Mouse (Mus musculus) adrenal gland, postnatal 25 days (tissue): ENCODE measurements around the gene Amh. TPM values are rescaled to one million over a fixed set of nuclear protein-coding genes. Genes with fewer than 3 reads are reported as not detected.
A peak's percentile ranks its signal among the peaks of the same experiment; 100 is the strongest.

Experiments
- DNase-seq: peaks from one replicate; pipeline ENCODE4 v3.0.0; 2021; ENCODE audit warnings: mixed read lengths
- total RNA-seq: library from RNA; stranded (reverse); gene quantifications from 2 replicates; pipeline ENCODE4 v1.2.3, GENCODE M21; 2021

Gene Amh
- total RNA-seq, 1 experiment from 2014 or later: 0.79 TPM

DNA sequence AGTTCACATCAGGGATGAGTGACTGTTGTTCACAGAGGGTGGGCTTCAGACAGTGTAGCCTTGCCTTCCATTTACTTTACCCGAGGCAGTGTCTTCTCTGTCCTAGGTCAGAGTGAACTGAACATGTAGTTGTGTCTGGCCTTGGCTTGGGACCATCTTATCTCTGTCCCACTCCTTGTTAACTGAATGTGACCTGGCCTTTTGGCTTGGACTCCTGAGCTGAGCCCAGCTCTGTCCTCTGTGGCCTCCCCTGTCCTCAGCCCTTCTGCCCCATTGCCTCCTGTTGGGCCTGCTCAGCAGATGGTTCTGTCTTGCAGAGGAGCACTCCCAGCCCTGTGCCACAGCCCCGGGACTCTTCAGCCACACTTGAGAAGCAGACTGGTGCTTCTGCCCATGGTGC, 17.5 kb upstream of the Amh start:
- DNase-seq: no peak

DNA sequence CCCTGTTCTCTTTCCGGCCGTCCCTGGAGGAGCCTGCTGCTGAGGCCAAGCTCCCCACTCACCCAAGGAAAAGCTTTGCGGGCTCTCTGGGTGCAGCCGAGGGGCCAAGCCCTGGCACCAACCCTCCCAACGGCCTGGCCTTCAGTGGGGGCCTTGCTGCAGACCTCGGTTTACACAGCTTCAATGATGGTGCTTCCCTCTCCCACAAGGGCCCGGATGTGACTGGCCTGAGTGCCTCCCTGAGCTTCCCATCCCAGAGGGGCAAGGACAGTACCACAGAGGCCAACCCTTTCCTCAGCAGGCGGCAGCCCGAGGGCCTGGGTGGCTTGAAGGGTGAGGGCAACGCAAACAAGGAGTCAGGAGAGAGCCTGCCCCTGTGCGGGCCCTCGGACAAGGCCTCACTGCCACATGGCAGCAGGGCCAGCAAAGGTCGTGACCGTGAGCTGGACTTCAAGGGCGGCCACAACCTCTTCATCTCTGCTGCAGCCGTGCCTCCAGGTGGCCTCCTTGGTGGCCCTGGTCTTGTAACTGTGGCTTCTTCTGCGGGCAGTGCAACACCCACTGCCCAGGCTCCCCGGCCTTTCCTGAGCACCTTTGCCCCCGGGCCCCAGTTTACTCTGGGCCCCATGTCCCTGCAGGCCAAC, 14.2 kb upstream of the Amh start:
- no peak for DNase-seq

DNA sequence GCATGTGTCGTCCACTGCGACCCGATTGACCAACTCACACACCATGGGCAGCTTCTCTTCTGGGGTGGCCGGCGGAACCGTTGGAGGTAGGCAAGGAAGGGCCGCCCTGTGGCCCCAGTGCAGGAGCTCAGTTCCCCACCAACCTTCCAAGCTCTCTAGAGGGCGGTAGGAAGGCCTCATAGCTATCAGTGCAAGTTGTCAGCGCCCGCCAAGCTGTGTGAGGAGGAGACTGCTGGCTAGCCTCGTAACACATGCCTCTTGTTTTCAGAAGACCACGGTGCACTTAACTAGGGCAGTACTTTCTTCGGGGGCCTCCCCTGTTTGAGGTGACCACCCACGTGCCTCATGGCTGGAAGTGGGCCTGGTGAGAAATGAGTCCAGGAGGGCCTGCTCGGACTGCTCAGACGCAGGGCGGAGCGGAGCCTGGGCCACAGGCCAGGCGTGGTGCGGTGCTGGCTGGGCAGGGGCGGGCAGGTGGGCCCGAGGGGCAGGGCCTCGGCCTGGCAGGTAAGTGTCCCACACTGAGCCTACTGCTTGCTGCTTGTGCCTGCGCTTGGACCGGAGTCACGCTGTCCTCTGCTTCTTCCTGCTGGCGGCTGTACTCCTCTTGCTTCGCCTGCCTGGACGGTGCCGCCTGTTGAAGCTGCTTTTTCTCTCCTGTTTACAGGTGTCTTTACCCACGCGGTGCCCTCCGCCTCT, 13.4 kb upstream of the Amh start:
- no peak for DNase-seq

DNA sequence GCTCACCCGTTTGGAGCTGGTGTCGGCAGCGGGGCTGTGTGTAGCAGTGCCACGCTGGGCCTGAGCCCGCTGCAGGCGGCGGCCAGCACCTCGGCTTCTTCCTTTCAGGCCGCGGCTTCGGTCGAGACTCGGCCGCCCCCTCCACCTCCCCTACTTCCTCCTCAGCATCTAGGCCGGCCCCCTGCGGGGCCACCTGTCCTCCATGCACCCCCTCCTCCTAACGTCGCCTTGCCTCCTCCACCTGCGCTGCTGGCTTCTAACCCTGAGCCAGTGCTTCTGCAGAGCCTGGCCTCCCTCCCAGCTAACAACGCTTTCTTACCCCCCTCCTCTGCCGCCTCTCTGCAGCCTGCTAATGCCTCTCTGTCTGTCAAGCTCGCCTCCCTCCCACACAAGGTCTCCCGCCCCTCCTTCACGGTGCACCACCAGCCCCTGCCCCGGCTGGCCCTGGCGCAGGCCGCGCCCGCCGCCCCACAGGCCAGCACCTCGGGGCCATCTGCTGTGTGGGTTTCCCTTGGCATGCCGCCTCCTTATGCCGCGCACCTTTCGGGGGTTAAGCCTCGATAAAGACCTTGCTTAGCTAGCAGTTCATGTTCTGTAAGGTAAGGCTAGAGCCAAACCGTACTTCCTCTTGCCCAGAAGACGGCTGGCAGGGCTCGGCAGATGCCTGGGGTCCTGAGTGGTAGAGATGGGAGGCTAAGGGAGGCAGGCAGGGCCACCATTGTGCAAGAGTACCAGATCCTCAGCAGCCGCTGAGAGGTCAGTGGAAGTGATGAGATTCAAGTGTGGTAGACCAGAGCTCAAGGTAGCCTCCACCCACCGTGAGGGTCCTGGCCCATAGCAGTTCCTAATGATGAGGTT, 12.6 kb upstream of the Amh start:
- no peak for DNase-seq

DNA sequence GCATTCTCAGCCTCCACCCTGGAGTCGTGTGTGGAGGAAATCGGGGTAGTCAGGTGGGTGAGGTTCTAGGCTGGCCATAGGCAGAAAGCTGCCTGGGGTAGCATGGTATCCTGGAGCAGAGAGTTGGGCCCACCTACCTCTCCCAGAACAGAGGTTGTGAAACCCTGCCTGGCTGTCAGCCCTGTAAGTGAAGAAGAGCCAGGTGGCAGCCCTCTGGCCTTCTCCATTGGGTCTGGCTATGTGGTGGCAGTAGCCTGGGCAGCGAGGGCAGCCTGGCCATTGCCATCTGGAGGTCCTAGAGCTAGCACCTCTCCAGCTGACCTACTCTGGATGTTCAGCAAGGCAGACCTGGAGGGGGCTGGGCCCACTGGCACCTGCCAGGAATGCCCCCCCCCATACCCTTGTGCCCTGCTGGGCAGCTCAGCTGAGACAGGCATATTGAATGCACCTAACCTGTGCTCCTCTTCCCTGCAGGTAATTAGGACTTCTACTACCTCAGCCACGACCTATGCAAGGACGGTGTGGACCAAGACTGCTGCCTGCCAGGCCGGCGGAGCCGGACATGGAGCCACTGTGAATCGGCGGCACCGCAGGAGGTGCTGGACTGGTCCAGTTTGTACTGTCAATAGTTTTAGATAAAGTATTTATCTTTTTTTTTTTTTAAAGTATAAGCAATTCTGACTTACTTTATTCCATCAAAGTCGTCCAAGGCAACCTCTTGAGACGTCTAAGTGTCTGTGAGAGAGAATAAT, 11.8 kb upstream of the Amh start:
- DNase-seq: no peak

DNA sequence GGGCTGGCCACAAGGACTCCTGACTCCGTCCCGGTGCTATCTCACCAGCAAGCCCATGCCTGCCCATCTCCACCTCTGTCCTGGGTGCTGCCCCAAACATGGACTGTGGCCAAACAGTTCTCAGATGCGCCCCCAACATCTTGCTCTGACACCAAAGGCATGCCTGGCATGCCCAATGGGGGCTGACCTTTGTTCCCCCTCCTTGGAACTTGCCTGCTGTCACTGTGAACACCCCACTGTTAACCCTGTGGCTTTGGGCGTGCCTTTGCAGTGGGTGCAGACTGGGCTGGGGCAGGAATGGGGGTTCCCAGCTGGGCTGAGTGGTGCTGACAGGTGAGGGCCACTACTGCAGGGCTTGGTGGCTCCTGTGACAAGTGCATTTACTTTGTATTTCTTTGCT, 11.2 kb upstream of the Amh start:
- no peak for DNase-seq

DNA sequence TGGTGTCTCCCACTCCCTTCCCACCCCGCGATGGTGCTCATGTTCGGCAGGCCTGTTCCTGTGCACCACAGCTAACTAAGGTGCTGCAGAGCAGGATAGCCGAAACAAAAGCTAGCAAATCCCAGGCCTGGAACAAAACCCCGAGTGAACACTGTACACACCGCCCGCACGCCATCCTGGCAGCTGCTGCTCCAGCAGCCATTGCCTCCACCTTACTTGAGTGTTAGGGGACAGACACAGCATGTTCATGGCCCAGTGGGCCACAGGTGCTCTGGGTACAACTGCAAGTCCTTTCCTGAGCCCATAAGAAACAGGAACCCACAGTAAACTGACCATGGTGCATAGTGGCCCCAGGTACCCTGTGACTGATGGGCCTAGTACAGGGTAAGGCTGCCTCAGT, 10.3 kb upstream of the Amh start:
- DNase-seq: no peak

DNA sequence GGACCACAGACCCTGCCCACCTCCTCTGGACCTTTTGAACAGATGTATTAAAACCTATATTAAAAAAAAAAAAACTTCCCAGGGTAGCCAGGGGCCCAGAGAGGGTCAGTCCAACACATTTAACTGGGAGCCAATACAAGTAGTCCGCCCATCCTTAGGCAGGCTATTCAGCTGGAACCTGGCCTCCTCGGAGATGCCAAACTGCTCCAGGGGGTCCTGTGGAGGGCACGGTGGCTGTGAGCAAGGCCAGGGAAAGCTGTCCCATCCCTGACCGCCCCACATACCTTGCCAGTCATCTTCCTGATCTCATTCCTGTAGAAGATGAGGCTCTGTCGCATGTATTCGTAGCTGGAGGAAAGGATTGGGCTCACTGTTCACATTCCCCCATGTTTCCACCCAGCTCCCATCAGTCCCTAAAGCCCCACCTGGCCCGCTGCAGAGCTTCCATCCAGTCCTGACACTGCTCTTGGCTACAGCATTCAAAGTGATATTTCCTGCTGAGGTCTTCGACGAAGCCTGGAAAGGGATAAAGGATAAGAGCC, 8.7 kb upstream of the Amh start:
- DNase-seq: no peak

DNA sequence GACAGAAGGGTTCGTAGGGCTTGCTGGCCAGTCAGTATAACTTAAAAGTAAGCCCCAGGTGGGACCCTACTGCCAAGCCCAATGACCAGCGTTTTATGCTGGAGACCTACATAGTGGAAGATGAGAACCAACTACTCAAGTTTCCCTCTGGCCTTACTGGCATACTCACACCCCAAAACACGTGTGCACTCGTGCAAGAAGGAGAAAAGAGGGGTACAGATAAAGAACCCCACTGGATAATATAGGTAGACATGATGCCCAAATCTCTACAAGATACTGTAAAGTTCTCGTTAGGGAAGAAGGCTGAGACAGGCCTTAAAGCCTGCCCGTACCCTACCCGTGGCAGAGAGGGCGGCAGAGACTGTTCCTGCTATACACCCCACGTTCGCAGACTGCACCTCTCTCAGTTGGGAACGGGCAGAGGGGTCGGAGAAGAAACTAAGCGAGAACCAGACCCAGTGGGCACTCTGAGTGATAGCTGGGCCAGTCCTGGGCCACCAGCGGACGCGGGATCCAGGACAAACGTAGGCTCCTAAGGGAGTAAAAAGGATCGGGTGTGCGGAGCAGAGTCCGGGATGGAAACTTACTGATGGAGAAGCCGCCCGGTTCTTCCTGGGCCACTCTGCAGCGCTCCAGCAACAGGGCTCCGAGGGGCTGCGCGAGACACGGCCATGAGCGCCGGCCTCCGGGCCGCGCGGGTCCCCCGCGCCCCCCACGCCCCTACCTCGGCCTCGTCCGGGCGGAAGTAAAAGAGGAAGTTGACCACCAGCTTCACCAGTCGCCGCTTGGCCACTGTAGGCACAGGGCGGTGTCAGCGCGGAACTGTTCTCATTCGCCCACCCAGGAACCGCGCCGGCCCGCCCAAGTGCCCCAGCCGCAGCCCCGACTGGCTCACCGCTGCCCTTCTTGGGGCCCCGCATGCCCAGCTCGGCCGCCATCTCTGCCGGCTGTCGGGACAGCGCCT, 7.6 kb upstream of the Amh start:
- DNase-seq: no peak

DNA sequence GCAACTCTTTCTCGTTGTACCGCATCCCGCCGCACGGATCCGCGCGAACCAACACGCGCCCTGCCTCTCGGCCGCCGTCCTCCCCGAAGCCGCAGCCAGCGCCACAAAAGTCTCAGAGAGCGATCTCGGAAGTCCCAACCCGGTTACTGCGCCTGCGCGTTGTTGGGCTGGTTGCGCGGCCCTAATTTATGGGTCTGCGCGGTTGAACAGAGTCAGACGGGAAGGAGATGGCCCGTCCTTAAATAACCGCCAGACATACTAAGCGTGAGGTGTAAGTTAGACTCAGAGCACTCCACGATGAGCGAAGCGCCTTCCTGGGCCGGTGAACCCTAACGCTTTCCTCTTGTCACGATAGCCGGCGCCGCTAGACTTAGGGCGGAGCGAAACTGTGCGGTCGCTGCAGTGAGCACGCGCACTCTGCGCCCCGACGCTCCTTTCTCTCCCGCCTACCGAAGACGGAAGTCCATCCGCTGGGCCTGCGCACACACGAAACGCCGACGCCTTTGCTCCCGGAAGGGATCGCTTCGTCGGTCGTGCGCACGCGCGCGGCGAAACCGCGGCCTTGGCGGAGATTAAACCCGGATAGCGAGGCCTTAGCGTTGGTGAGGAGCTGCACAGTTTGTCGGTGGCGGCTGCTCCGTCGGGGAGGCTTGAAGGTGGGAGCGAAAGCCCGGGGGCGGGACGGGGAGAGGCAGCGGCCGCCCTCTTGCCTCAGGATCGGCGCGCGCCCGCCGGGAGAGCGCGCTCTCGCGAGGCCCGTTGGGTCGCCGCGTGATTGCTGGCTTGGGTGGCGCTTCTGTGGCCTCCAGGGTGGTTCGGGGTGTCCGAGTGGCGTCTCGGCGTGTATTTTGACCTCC, 6.7 kb upstream of the Amh start, which contains the start of the genes Sf3a2 and Plekhj1:
Gene Sf3a2, plus strand, starts transcription at position 49 of the 857 bp plus-strand sequence.
Gene Plekhj1, minus strand, starts transcription at position 477 of the 857 bp plus-strand sequence.
- DNase-seq: peak; percentile 96

DNA sequence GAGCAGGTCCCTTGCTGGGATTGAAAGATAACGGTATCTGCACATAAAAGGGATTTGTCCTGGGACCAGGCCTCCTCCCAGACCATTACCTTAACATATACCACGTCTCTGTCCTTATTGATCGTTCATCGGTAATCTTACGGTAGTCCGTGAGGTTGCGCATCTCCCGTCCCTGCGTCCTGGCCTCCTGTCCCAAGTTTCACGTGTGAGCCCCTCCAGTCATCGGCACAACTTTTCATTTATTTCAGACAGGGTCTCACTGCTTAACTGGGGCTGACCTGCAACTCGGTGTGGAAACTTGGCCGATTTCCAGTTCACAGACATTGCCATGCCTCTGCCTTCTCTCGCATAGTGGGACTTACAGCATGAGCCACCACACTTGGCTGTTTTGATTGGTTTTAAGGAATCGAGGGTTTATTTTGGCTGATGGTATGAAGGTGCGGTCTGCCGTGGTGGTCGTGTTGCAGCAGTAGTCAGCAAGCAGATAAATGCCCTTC, 5.9 kb upstream of the Amh start:
- no peak for DNase-seq

DNA sequence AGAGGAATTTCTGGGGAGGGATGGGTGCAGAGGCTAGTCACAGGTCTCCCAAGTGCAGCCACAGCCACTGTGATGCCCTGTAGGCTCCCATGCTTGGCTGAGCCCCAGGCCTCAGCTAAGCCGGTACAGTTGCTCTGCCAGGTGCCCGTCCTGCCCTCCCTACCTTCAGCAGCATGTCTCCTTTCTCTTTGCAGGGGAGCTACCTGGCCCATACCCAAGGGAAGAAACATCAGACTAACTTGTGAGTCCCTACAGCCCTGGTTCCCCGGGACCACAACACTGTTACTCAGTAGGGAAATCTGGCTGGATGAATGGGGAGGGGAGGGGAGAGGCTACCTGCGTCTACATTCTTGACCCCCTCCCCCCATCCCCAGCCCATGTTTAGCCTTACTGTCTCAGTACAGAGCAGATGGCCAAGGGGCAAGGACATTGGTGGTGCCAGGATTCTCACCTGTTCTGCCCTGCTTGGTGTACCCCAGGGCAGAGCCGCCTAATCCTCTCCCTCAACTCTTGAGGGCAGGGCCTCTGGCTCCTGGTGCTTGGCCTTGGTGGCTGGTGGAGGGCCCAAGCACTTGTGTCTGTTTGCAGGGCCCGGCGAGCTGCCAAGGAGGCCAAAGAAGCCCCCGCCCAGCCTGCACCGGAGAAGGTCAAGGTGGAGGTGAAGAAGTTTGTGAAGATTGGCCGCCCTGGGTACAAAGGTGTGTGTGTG, 2.7 kb upstream of the Amh start:
- DNase-seq: no peak

DNA sequence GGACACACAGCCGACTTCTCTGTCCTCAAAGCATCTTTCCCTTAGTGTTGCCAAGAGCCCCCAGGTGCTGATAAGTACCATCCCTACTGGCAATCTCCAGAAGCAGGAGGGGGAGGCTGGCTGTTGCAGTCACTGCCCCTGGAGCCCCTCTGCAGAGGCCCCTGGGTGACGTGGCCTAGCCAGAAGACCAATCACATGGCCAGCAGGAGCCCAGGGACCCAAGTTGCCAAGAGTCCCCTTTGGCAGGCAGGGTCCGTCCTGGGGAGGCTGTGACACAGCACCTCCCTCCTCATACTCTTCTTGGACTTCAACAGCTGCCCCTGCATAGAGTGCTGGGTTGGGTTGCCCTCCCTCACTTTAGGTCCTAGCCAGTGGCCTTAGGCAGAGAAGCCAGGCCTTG, 2.0 kb upstream of the Amh start:
- no peak for DNase-seq

DNA sequence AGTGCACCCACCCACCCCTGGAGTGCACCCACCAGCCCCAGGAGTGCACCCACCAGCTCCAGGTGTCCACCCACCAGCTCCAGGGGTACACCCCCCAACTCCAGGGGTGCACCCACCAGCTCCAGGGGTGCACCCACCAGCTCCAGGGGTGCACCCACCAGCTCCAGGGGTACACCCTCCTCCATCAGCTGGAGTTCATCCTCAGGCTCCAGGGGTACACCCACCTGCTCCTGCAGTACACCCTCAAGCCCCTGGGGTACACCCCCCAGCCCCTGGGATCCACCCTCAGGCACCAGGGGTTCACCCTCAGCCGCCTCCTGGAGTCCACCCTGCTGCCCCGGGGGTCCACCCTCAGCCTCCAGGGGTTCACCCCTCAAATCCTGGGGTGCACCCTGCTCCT, 703 bp upstream of the Amh start:
- DNase-seq: no peak

DNA sequence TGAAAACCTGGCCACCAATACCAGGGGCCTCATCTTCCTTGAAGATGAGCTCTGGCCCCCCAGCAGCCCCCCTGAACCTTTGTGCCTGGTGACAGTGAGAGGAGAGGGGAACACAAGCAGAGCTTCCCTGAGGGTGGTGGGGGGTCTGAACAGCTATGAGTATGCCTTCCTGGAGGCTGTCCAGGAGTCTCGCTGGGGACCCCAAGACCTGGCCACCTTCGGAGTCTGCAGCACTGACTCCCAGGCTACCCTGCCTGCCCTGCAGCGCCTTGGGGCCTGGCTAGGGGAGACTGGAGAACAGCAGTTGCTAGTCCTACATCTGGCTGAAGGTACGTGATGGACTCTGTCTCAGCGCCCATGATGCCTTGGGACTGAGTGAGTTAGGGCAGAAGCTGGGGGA, 279 bp downstream of the Amh start:
- no peak for DNase-seq

DNA sequence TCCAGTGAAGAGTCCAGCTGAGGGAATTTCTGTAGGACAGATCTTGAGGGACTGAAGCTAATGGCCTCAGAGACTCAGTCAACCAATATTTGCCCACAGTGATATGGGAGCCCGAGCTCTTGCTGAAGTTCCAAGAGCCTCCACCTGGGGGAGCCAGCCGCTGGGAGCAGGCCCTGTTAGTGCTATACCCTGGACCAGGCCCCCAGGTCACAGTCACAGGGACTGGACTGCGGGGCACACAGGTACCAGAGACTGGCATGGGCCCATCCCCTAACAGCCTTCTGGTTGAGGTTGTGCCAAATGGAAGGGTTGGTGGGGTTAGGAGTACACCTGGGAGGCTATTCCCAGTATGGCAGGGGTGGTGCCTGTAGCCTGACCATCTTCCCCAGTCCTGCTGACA, 882 bp downstream of the Amh start:
- DNase-seq: peak; percentile 85

DNA sequence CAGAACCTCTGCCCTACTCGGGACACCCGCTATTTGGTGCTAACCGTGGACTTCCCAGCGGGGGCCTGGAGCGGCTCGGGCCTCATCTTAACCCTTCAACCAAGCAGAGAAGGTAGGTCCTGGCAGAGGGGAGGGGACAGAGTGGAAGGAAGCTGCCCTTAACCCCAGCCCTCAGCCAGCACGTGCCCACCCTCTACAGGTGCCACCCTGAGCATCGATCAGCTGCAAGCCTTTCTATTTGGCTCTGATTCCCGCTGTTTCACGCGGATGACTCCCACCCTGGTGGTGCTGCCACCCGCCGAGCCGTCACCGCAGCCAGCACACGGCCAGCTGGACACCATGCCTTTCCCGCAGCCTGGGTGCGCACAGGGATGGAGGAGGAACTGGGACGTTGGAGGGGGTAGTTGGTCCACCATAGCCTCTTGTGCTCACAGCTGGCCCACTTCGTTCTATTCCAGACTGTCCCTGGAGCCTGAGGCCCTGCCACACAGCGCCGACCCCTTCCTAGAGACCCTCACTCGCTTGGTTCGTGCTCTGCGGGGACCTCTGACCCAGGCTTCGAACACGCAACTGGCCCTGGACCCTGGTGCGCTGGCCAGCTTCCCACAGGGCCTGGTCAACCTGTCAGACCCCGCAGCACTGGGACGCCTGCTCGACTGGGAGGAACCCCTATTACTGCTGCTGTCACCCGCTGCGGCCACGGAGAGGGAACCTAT, 1.5 kb downstream of the Amh start:
- no peak for DNase-seq

DNA sequence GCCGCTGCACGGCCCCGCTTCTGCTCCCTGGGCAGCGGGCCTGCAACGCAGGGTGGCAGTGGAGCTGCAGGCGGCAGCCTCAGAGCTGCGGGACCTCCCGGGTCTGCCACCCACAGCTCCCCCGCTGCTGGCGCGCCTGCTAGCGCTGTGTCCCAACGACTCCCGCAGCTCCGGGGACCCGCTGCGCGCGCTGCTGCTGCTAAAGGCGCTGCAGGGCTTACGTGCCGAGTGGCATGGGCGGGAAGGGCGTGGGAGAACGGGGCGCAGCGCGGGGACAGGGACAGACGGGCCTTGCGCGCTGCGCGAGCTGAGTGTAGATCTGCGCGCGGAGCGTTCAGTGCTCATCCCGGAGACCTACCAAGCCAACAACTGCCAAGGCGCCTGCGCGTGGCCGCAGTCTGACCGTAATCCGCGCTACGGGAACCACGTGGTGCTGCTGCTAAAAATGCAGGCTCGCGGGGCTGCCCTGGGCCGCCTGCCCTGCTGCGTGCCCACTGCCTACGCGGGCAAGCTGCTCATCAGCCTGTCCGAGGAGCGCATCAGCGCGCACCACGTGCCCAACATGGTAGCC, 2.1 kb downstream of the Amh start:
- DNase-seq: peak; percentile 78
